In genomic region chr7:105639304-105639703, GRCm38 (mm10) we compare ENCODE assay signal across 8 mouse cellular contexts. TPM values are rescaled to one million over a fixed set of nuclear protein-coding genes. Genes with fewer than 3 reads are reported as not detected.
DNase-seq lines count a peak whose midpoint lies in the region; ATAC-seq and TF ChIP-seq lines count a peak whose summit lies in the region.

No protein-coding gene starts in this region.

- H3K9me3 ChIP-seq in heart, postnatal 0 days (replicated peaks; ENCODE audit: control insufficient read depth, low read length) = no peaks in the 10 kb centered on the region
- H3K9me3 ChIP-seq in liver, postnatal 0 days (ENCODE audit: low read length) = no peaks in the 10 kb centered on the region

- H3K27me3 ChIP-seq in kidney, adult 2 months (replicated peaks; ENCODE audit: control insufficient read depth, insufficient read depth, low read length) = no peaks in the 10 kb centered on the region
- no peaks in the 10 kb centered on the region for H3K27me3 ChIP-seq in heart, postnatal 0 days (ENCODE audit: control insufficient read depth, insufficient read depth, low read length)
- no peaks in the 10 kb centered on the region for H3K27me3 ChIP-seq in liver, postnatal 0 days (ENCODE audit: insufficient read depth, low read length)

- no peak for ATAC-seq in heart, postnatal 0 days (ENCODE audit: insufficient read depth, low read depth)
- ATAC-seq in liver, postnatal 0 days = no peak
- ATAC-seq in inflammation-experienced regulatory T-cells, adult 6 months = no peak

- TF ChIP-seq POLR2A in kidney, adult 2 months (IDR thresholded peaks at IDR 0.05; ENCODE audit: low read depth, low read length) = no peak

- H3K4me2 ChIP-seq in heart, postnatal 0 days (ENCODE audit: low read depth, low read length) = peak overlapping the region; percentile 92
- peak overlapping the region; percentile 98 for H3K4me2 ChIP-seq in liver, postnatal 0 days (ENCODE audit: low read depth, low read length)

- no peak for DNase-seq in kidney, adult 2 months
- DNase-seq in kidney, adult 9 months = no peak
- DNase-seq in cerebellum, postnatal 10 days = peak; percentile 45 to 59
- no peak for DNase-seq in heart, postnatal 0 days (ENCODE audit: low spot score)
- no peak for DNase-seq in liver, postnatal 0 days
- no peak for DNase-seq in layer of hippocampus, postnatal 25 days (ENCODE audit: extremely low spot score in 1 of 2, low spot score in 1 of 2)
- no peak for DNase-seq in urinary bladder, postnatal 25 days (ENCODE audit: low spot score)

- no peak overlapping the region for H3K27ac ChIP-seq in kidney, adult 2 months (ENCODE audit: insufficient read depth, low read depth, low read length)
- peak overlapping the region; percentile 74 for H3K27ac ChIP-seq in heart, postnatal 0 days (ENCODE audit: low read depth)
- H3K27ac ChIP-seq in liver, postnatal 0 days (ENCODE audit: low read depth) = no peak overlapping the region

- TF ChIP-seq EP300 in heart, postnatal 0 days (IDR thresholded peaks at IDR 0.05; ENCODE audit: low read depth) = no peak
- TF ChIP-seq EP300 in liver, postnatal 0 days (IDR thresholded peaks at IDR 0.05; ENCODE audit: low read depth) = no peak

- no peaks in the 10 kb centered on the region for H3K36me3 ChIP-seq in kidney, adult 2 months (ENCODE audit: control insufficient read depth, insufficient read depth, low read length)
- peaks cover 41% of the 10 kb centered on the region for H3K36me3 ChIP-seq in heart, postnatal 0 days (replicated peaks; ENCODE audit: control insufficient read depth, insufficient read depth, low read length)
- peaks cover 21% of the 10 kb centered on the region for H3K36me3 ChIP-seq in liver, postnatal 0 days (replicated peaks; ENCODE audit: insufficient read depth, low read length)

- no peaks in the 10 kb centered on the region; the same call in 1 of the 2 replicates for H3K4me1 ChIP-seq in kidney, adult 2 months (ENCODE audit: control insufficient read depth, insufficient read depth, low read length)
- H3K4me1 ChIP-seq in heart, postnatal 0 days (ENCODE audit: control insufficient read depth, insufficient read depth) = peaks cover 25% of the 10 kb centered on the region
- H3K4me1 ChIP-seq in liver, postnatal 0 days (ENCODE audit: insufficient read depth) = peaks cover 27% of the 10 kb centered on the region

- peak overlapping the region; percentile 82; the same call in 1 of the 2 replicates for H3K4me3 ChIP-seq in kidney, adult 2 months (ENCODE audit: insufficient read depth, low read depth, low read length)
- peak overlapping the region; percentile 84 for H3K4me3 ChIP-seq in heart, postnatal 0 days (ENCODE audit: low read depth, low read length)
- peak overlapping the region; percentile 92 for H3K4me3 ChIP-seq in liver, postnatal 0 days (ENCODE audit: low read depth, low read length)

- WGBS in kidney, adult 2 months = 41% methylated on average over 9 of the region's 9 CpGs
- WGBS in heart, postnatal 0 days = 41% methylated on average over 9 of the region's 9 CpGs
- 53% methylated on average over 9 of the region's 9 CpGs for WGBS in liver, postnatal 0 days (ENCODE audit: insufficient replicate concordance)

- peak overlapping the region; percentile 85 for H3K9ac ChIP-seq in heart, postnatal 0 days (replicated peaks; ENCODE audit: low read depth, low read length)
- peak overlapping the region; percentile 80 for H3K9ac ChIP-seq in liver, postnatal 0 days (replicated peaks)

- TF ChIP-seq CTCF in kidney, adult 2 months (conservative IDR thresholded peaks at IDR 0.05; ENCODE audit: insufficient read depth, insufficient read length, low read depth, low read length) = no peak
- TF ChIP-seq CTCF in heart, postnatal 0 days (IDR thresholded peaks at IDR 0.05; ENCODE audit: low read depth) = no peak
- no peak for TF ChIP-seq CTCF in liver, postnatal 0 days (IDR thresholded peaks at IDR 0.05; ENCODE audit: low read depth)

RNA-seq across cellular contexts. Expression of gene Timm10b, which starts 0.6 kb away (rescaled TPM):
- polyA plus RNA-seq in kidney, adult 2 months (2012; rRNA removed) = 108 and 115 TPM in 2 replicates
- total RNA-seq in heart, postnatal 0 days (2014; rRNA removed; ENCODE audit: low replicate concordance) = 54.2 and 128 TPM in 2 replicates
- polyA plus RNA-seq in heart, postnatal 0 days (2015; fragmentation: Nextera tagmentation; extraction: Ambion mirVana) = 211 and 213 TPM in 2 replicates
- 117 and 121 TPM in 2 replicates for polyA plus RNA-seq in liver, postnatal 0 days (2015; fragmentation: Nextera tagmentation; extraction: Ambion mirVana)
- 10 to 100 TPM; 71.3 to 86.2 TPM for total RNA-seq in layer of hippocampus, postnatal 25 days (2021)
- polyA plus RNA-seq in inflammation-experienced regulatory T-cells, adult 6 months (2017; shearing (Covaris generic)) = 100 to 1,000 TPM; 193 to 230 (median 222) TPM

RNA-seq across cellular contexts. Expression of gene Arfip2, which starts 0.9 kb away (rescaled TPM):
- polyA plus RNA-seq in kidney, adult 2 months (2012; rRNA removed) = 65.6 and 67.0 TPM in 2 replicates
- total RNA-seq in heart, postnatal 0 days (2014; rRNA removed; ENCODE audit: low replicate concordance) = 53.4 and 80.4 TPM in 2 replicates
- 31.7 and 32.9 TPM in 2 replicates for polyA plus RNA-seq in heart, postnatal 0 days (2015; fragmentation: Nextera tagmentation; extraction: Ambion mirVana)
- polyA plus RNA-seq in liver, postnatal 0 days (2015; fragmentation: Nextera tagmentation; extraction: Ambion mirVana) = 7.4 and 9.4 TPM in 2 replicates
- 100 to 1,000 TPM in 1 of 2 experiments, 10 to 100 TPM in 1; 94.0 to 102 TPM for total RNA-seq in layer of hippocampus, postnatal 25 days (2021)
- polyA plus RNA-seq in inflammation-experienced regulatory T-cells, adult 6 months (2017; shearing (Covaris generic)) = 10 to 100 TPM; 10.3 to 12.8 (median 12.2) TPM

RNA-seq across cellular contexts. Expression of gene Gm45799, which starts 1.0 kb away (rescaled TPM):
- polyA plus RNA-seq in kidney, adult 2 months (2012; rRNA removed) = 216 and 222 TPM in 2 replicates
- 40.0 and 126 TPM in 2 replicates for total RNA-seq in heart, postnatal 0 days (2014; rRNA removed; ENCODE audit: low replicate concordance)
- 58.4 and 62.6 TPM in 2 replicates for polyA plus RNA-seq in heart, postnatal 0 days (2015; fragmentation: Nextera tagmentation; extraction: Ambion mirVana)
- 44.4 and 45.8 TPM in 2 replicates for polyA plus RNA-seq in liver, postnatal 0 days (2015; fragmentation: Nextera tagmentation; extraction: Ambion mirVana)
- total RNA-seq in layer of hippocampus, postnatal 25 days (2021) = 1 to 10 TPM; 8.8 to 9.6 TPM
- polyA plus RNA-seq in inflammation-experienced regulatory T-cells, adult 6 months (2017; shearing (Covaris generic)) = 10 to 100 TPM in 1 of 3 experiments, 1 to 10 TPM in 2; 4.9 to 13.7 (median 8.7) TPM

RNA-seq across cellular contexts. Expression of gene Trim3, which starts 5.9 kb away (rescaled TPM):
- polyA plus RNA-seq in kidney, adult 2 months (2012; rRNA removed) = 43.9 and 62.0 TPM in 2 replicates
- 32.3 and 56.5 TPM in 2 replicates for total RNA-seq in heart, postnatal 0 days (2014; rRNA removed; ENCODE audit: low replicate concordance)
- 18.0 and 18.1 TPM in 2 replicates for polyA plus RNA-seq in heart, postnatal 0 days (2015; fragmentation: Nextera tagmentation; extraction: Ambion mirVana)
- polyA plus RNA-seq in liver, postnatal 0 days (2015; fragmentation: Nextera tagmentation; extraction: Ambion mirVana) = 3.0 and 4.0 TPM in 2 replicates
- 100 to 1,000 TPM; 124 to 145 TPM for total RNA-seq in layer of hippocampus, postnatal 25 days (2021)
- polyA plus RNA-seq in inflammation-experienced regulatory T-cells, adult 6 months (2017; shearing (Covaris generic)) = 1 to 10 TPM in 2 of 3 experiments, under 1 TPM in 1; 0.70 to 5.4 (median 3.3) TPM

RNA-seq across cellular contexts. Expression of gene Dnhd1, which starts 11.3 kb away (rescaled TPM):
- 2.3 and 2.8 TPM in 2 replicates for polyA plus RNA-seq in kidney, adult 2 months (2012; rRNA removed)
- 0.04 and 1.9 TPM in 2 replicates for total RNA-seq in heart, postnatal 0 days (2014; rRNA removed; ENCODE audit: low replicate concordance)
- polyA plus RNA-seq in heart, postnatal 0 days (2015; fragmentation: Nextera tagmentation; extraction: Ambion mirVana) = 0.03 and 0.36 TPM in 2 replicates
- 0.19 and 0.22 TPM in 2 replicates for polyA plus RNA-seq in liver, postnatal 0 days (2015; fragmentation: Nextera tagmentation; extraction: Ambion mirVana)
- 1 to 10 TPM; 4.6 to 5.4 TPM for total RNA-seq in layer of hippocampus, postnatal 25 days (2021)
- 1 to 10 TPM in 1 of 3 experiments, under 1 TPM in 2; 0.26 to 1.1 (median 0.46) TPM for polyA plus RNA-seq in inflammation-experienced regulatory T-cells, adult 6 months (2017; shearing (Covaris generic))

Comparison
In these comparisons a context has a peak if more than half of its experiments do, and no peak if none do; other contexts are left out.
1. DNase-seq: peak in cerebellum, postnatal 10 days (2 of 2); none in kidney, adult 2 months (single experiment), kidney, adult 9 months (single experiment), heart, postnatal 0 days (single experiment), liver, postnatal 0 days (single experiment), layer of hippocampus, postnatal 25 days (0 of 2) and urinary bladder, postnatal 25 days (single experiment).
2. Peak in every context shown above with its lines, with median percentiles within 50 percentile points of each other: H3K4me3 ChIP-seq.